Mouse (Mus musculus) kidney, postnatal 10 days (tissue): ENCODE measurements around the gene Znrd1.
A peak's percentile ranks its signal among the peaks of the same experiment; 100 is the strongest.

Experiments used
- DNase-seq: peaks from one replicate; pipeline ENCODE4 v3.0.0; 2021; ENCODE audit warnings: mixed read lengths

Gene Znrd1

DNA sequence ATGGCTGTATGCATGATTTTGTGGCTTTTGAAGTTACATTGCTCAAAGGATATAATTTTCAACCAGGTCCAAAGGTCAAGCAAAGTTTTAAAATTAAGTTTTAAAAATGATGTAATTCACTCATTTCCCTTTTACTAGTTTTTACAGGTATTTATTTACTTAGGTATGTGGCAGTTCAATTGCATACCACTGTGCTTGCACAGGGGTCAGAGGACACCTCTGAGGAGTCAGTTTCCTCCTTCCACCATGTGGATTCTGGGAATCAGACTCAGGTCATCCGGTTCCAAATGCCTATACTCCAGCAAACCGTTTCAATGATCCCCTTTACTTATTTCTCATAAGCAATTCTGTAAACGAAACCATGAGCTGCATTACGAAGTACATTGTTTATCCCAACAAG, 35.6 kb downstream of the Znrd1 start:
- DNase-seq: no peak

DNA sequence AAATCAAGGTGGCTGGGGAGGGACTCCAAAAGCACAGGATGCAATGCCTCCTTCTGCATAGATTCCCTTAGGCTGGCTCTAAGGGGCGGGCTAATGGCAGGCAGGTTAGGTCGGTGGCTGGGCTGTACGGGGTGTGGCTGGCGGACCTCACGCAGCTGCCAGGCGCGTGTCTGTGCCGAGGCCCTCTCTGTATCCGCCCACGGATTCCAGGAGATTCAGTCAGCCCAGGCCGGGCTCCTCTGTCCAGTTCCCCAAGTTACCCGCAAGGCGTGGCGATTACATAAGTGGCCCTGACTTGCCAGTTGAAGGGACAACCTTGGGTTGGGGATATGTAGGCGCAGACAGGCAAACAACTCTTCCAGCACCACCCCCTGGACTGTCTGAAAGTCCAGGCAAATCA, 38.1 kb downstream of the Znrd1 start:
- DNase-seq: no peak

DNA sequence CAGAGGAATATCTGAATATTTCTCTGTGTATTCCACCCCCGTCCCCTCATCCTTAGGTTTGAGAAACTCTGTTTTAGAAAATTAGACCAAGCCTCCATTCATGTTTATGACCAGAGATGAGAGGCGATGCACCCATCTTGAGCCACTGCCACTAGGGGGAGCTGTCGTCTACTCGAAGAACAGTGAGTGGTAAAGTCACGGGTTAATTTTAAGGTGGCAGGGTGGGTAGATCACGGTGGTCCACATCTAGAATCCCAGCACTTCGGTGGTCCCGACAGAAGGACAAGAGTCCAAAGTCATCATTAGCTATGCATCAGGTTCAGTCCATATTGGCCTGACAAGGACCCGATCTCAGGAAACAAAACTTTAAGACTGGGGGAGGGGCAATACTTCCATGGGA, 43.3 kb downstream of the Znrd1 start:
- peak; percentile 82 for DNase-seq

DNA sequence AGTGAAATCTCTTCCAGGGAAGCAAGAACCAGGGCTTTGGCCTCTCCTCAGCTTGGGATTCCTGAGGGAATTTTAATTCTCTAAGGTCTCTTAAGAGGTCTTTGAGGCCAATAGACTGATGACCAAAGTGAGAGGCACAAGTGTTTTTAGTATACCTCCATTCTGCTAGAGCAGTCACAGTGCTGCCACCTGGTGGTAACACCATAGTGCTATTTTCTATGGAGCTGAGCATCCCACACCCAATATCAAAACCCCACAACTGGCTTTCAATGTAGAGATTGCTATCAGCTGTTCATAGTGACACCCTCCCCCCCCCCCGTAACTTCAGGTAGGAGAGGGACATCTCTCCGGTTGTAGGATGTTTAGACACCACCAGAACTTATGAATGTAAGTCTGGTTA, 44.3 kb downstream of the Znrd1 start:
- peak; percentile 92 for DNase-seq

DNA sequence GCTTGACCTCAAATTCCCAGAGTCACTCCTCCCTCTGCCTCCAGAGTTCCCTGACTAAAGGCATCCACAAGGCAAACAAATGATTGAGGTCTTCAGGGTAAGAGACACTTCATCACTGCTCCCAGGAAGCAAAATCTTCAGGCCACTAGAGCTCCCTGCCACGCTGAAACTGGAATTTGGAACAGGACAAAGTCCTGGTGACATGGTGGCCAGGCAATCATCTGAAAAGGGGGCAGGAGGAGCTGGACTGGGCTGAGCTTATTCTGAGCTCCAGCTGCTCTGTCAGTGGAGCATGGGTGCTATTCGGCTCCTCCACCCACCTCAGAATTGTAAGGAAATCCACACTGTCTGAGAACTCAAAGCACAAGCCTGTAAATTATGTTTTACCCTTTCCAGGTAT, 46.3 kb downstream of the Znrd1 start:
- DNase-seq: no peak

DNA sequence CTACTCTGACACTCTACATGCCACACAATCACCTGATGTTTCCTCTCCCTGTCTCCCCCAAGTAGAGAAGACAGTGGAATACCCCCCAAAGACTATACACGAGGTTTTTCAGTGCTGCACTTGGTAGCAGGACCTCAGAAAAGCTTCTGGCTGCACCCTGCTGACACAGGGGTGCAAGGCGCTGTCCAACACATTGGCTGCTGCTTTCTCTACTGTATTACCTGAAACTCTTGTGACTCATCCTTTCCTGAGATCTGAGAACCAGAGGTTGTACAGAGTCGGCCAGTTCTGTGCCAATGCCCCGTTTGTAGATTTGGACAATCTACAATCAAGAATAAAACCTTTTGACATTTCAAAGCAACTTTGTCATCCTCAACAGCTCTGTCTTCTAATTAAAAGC, 48.6 kb downstream of the Znrd1 start:
- DNase-seq: no peak

DNA sequence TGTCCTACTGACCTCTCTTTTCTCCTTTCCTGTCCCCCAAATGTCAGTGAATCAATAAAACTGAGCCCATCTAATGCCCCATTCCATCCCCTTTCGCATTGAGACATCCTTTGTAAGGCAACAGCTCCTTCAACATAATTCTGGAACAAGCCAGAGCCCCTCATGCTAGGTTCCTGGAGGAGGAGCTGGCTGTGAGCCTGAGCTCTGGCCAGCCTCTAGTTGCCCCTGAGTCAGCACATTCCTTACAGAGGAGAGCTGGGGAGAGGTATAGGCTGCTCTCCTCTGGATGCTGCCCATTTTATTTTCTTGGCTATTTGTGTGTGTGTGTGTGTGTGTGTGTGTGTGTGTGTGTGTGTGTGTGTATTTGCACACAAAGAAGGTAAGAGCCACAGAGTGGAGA, 50.1 kb downstream of the Znrd1 start:
- peak; percentile 15 for DNase-seq
